Mouse (Mus musculus): ENCODE measurements around the gene Ccdc57. TPM values are rescaled to one million over a fixed set of nuclear protein-coding genes. Genes with fewer than 3 reads are reported as not detected.
"Not testable (repeated sequence)": the region's sequence is repeated elsewhere in the genome, so short reads cannot be mapped to it uniquely, and the experiment has no call there.

Ccdc57 gene
- total RNA-seq, 2 experiments from 2014 or later, result 6.7 to 13.5 TPM

GRCm38 (mm10) chr11:120796614-120796946 is 136.1 kb downstream of the Ccdc57 start:
- ATAC-seq (replicated peaks; ENCODE audit: low FRiP score, poor library complexity, severe bottlenecking), result peak; percentile 27

- ATAC-seq (replicated peaks; ENCODE audit: low FRiP score, poor library complexity, severe bottlenecking), result peak; percentile 85
Observed at GRCm38 (mm10) chr11:120795756-120796613, 136.7 kb downstream of the Ccdc57 start, which contains the start of gene Dus1l. Gene Dus1l, minus strand, starts transcription at chr11:120796403.

- no peak for ATAC-seq (replicated peaks; ENCODE audit: low FRiP score, poor library complexity, severe bottlenecking)
Observed at GRCm38 (mm10) chr11:120792652-120793051, 140.0 kb downstream of the Ccdc57 start.

- no peak for ATAC-seq (replicated peaks; ENCODE audit: low FRiP score, poor library complexity, severe bottlenecking)
Observed at GRCm38 (mm10) chr11:120789810-120790209, 142.9 kb downstream of the Ccdc57 start.

- no peak for ATAC-seq (replicated peaks; ENCODE audit: low FRiP score, poor library complexity, severe bottlenecking)
Observed at GRCm38 (mm10) chr11:120789355-120789754, 143.3 kb downstream of the Ccdc57 start.

GRCm38 (mm10) chr11:120788460-120788859 is 144.2 kb downstream of the Ccdc57 start:
- ATAC-seq (replicated peaks; ENCODE audit: low FRiP score, poor library complexity, severe bottlenecking), result not testable (repeated sequence)

GRCm38 (mm10) chr11:120785145-120785544 is 147.5 kb downstream of the Ccdc57 start:
- ATAC-seq (replicated peaks; ENCODE audit: low FRiP score, poor library complexity, severe bottlenecking), result no peak

GRCm38 (mm10) chr11:120784064-120784791 is 148.4 kb downstream of the Ccdc57 start, which contains the start of the genes Rfng and Gps1:
Gene Rfng, minus strand, starts transcription at chr11:120784207.
Gene Gps1, plus strand, starts transcription at chr11:120784272.
- ATAC-seq (replicated peaks; ENCODE audit: low FRiP score, poor library complexity, severe bottlenecking), result peak; percentile 77

GRCm38 (mm10) chr11:120783426-120784063 is 149.1 kb downstream of the Ccdc57 start:
- no peak for ATAC-seq (replicated peaks; ENCODE audit: low FRiP score, poor library complexity, severe bottlenecking)

GRCm38 (mm10) chr11:120781361-120781760 is 151.3 kb downstream of the Ccdc57 start:
- ATAC-seq (replicated peaks; ENCODE audit: low FRiP score, poor library complexity, severe bottlenecking), result not testable (repeated sequence)

- no peak for ATAC-seq (replicated peaks; ENCODE audit: low FRiP score, poor library complexity, severe bottlenecking)
Observed at GRCm38 (mm10) chr11:120779876-120780275, 152.8 kb downstream of the Ccdc57 start.

- no peak for ATAC-seq (replicated peaks; ENCODE audit: low FRiP score, poor library complexity, severe bottlenecking)
Observed at GRCm38 (mm10) chr11:120777123-120777522, 155.5 kb downstream of the Ccdc57 start.

Other genes starting within 250 kb of the Ccdc57 start
- gene Cenpx, start 219.1 kb downstream of the Ccdc57 start, total RNA-seq (2015; ENCODE audit: low replicate concordance), result 7.1 and 35.3 TPM in 2 replicates
- 15.0 and 21.2 TPM in 2 replicates for gene Cenpx, start 219.1 kb downstream of the Ccdc57 start, total RNA-seq (2017; ENCODE audit: low replicate concordance)
- gene Lrrc45, start 218.9 kb downstream of the Ccdc57 start, total RNA-seq (2015; ENCODE audit: low replicate concordance), result 3.4 and 6.1 TPM in 2 replicates
- gene Lrrc45, start 218.9 kb downstream of the Ccdc57 start, total RNA-seq (2017; ENCODE audit: low replicate concordance), result 12.3 and 12.9 TPM in 2 replicates
- gene Rac3, start 211.4 kb downstream of the Ccdc57 start, total RNA-seq (2015; ENCODE audit: low replicate concordance), result not detected in 2 replicates
- 1.3 and 3.5 TPM in 2 replicates for gene Rac3, start 211.4 kb downstream of the Ccdc57 start, total RNA-seq (2017; ENCODE audit: low replicate concordance)
- gene Dcxr, start 205.6 kb downstream of the Ccdc57 start, total RNA-seq (2015; ENCODE audit: low replicate concordance), result 3.6 TPM in 1 of 2 replicates, not detected in the other
- 7.2 TPM in 1 of 2 replicates, not detected in the other for gene Dcxr, start 205.6 kb downstream of the Ccdc57 start, total RNA-seq (2017; ENCODE audit: low replicate concordance)
- 21.8 and 23.4 TPM in 2 replicates for gene Cbr2, start 200.8 kb downstream of the Ccdc57 start, total RNA-seq (2015; ENCODE audit: low replicate concordance)
- not detected in 2 replicates for gene Cbr2, start 200.8 kb downstream of the Ccdc57 start, total RNA-seq (2017; ENCODE audit: low replicate concordance)
- gene Hmga1b, start 170.1 kb downstream of the Ccdc57 start, total RNA-seq (2015; ENCODE audit: low replicate concordance), result 3.2 and 12.6 TPM in 2 replicates
- gene Hmga1b, start 170.1 kb downstream of the Ccdc57 start, total RNA-seq (2017; ENCODE audit: low replicate concordance), result 3.0 and 5.7 TPM in 2 replicates
- 3.2 and 6.7 TPM in 2 replicates for gene Rfng, start 148.7 kb downstream of the Ccdc57 start, total RNA-seq (2015; ENCODE audit: low replicate concordance)
- 0.91 and 1.3 TPM in 2 replicates for gene Rfng, start 148.7 kb downstream of the Ccdc57 start, total RNA-seq (2017; ENCODE audit: low replicate concordance)
- 31.4 and 39.0 TPM in 2 replicates for gene Gps1, start 148.6 kb downstream of the Ccdc57 start, total RNA-seq (2015; ENCODE audit: low replicate concordance)
- 17.6 and 19.9 TPM in 2 replicates for gene Gps1, start 148.6 kb downstream of the Ccdc57 start, total RNA-seq (2017; ENCODE audit: low replicate concordance)
- 46.1 and 62.0 TPM in 2 replicates for gene Dus1l, start 136.5 kb downstream of the Ccdc57 start, total RNA-seq (2015; ENCODE audit: low replicate concordance)
- gene Dus1l, start 136.5 kb downstream of the Ccdc57 start, total RNA-seq (2017; ENCODE audit: low replicate concordance), result 15.4 and 24.6 TPM in 2 replicates
- 3.2 and 16.3 TPM in 2 replicates for gene Fasn, start 108.3 kb downstream of the Ccdc57 start, total RNA-seq (2015; ENCODE audit: low replicate concordance)
- 0.83 and 2.8 TPM in 2 replicates for gene Fasn, start 108.3 kb downstream of the Ccdc57 start, total RNA-seq (2017; ENCODE audit: low replicate concordance)
- 4.7 and 5.4 TPM in 2 replicates for gene Slc16a3, start 15.6 kb upstream of the Ccdc57 start, total RNA-seq (2015; ENCODE audit: low replicate concordance)
- 0.98 and 3.3 TPM in 2 replicates for gene Slc16a3, start 15.6 kb upstream of the Ccdc57 start, total RNA-seq (2017; ENCODE audit: low replicate concordance)
- 7.6 and 27.7 TPM in 2 replicates for gene Csnk1d, start 58.5 kb upstream of the Ccdc57 start, total RNA-seq (2015; ENCODE audit: low replicate concordance)
- gene Csnk1d, start 58.5 kb upstream of the Ccdc57 start, total RNA-seq (2017; ENCODE audit: low replicate concordance), result 17.3 and 26.2 TPM in 2 replicates
- 4.0 and 13.0 TPM in 2 replicates for gene Cd7, start 106.5 kb upstream of the Ccdc57 start, total RNA-seq (2015; ENCODE audit: low replicate concordance)
- 1.2 TPM in 1 of 2 replicates, not detected in the other for gene Cd7, start 106.5 kb upstream of the Ccdc57 start, total RNA-seq (2017; ENCODE audit: low replicate concordance)
- not detected in 2 replicates for gene Sectm1b, start 130.7 kb upstream of the Ccdc57 start, total RNA-seq (2015; ENCODE audit: low replicate concordance)
- not detected in 2 replicates for gene Sectm1b, start 130.7 kb upstream of the Ccdc57 start, total RNA-seq (2017; ENCODE audit: low replicate concordance)
- not detected in 2 replicates for gene Sectm1a, start 148.3 kb upstream of the Ccdc57 start, total RNA-seq (2015; ENCODE audit: low replicate concordance)
- not detected in 2 replicates for gene Sectm1a, start 148.3 kb upstream of the Ccdc57 start, total RNA-seq (2017; ENCODE audit: low replicate concordance)
- gene Tex19.2, start 185.8 kb upstream of the Ccdc57 start, total RNA-seq (2015; ENCODE audit: low replicate concordance), result not detected in 2 replicates
- not detected in 2 replicates for gene Tex19.2, start 185.8 kb upstream of the Ccdc57 start, total RNA-seq (2017; ENCODE audit: low replicate concordance)
- gene Tex19.1, start 213.3 kb upstream of the Ccdc57 start, total RNA-seq (2015; ENCODE audit: low replicate concordance), result not detected in 2 replicates
- gene Tex19.1, start 213.3 kb upstream of the Ccdc57 start, total RNA-seq (2017; ENCODE audit: low replicate concordance), result not detected in 2 replicates
- gene Uts2r, start 227.4 kb upstream of the Ccdc57 start, total RNA-seq (2015; ENCODE audit: low replicate concordance), result not detected in 2 replicates
- not detected in 2 replicates for gene Uts2r, start 227.4 kb upstream of the Ccdc57 start, total RNA-seq (2017; ENCODE audit: low replicate concordance)